Mouse (Mus musculus): Measurements from ENCODE around the gene Trim41.

GRCm38 (mm10) chr11:48822768-48823512 lies 5.8 kb upstream of the Trim41 start:
- TF ChIP-seq EP300 (optimal IDR thresholded peaks at IDR 0.05) = no peak
- TF ChIP-seq CTCF (IDR thresholded peaks at IDR 0.05; ENCODE audit: low read depth) = no peak

All from stomach, postnatal 0 days (tissue).